Mouse (Mus musculus) liver, adult 2 months (tissue): ENCODE data around the gene Rnf157. TPM values are rescaled to one million over a fixed set of nuclear protein-coding genes. Genes with fewer than 3 reads are reported as not detected.
A peak's percentile ranks its signal among the peaks of the same experiment; 100 is the strongest.

Source experiments
- DNase-seq: peaks from one replicate; pipeline ENCODE4 v3.0.0-alpha.2; 2011; ENCODE audit warnings: low read depth, low spot score; ENCODE audit errors: extremely low read depth
- H3K27ac ChIP-seq: fragments of 200-500 bp; replicated peaks from 2 replicates; pipeline ENCODE4 v1.5.1; 2012; ENCODE audit warnings: low read depth, mild to moderate bottlenecking, control low read depth, inconsistent platforms, low read length; ENCODE audit not compliant: insufficient read depth
- H3K27me3 ChIP-seq: fragments of 200-500 bp; 2 replicates; pipeline ENCODE4 v1.6.1; 2012; ENCODE audit warnings: mild to moderate bottlenecking, moderate library complexity, low read length, inconsistent platforms; ENCODE audit not compliant: control insufficient read depth, insufficient read depth
- H3K36me3 ChIP-seq: fragments of 200-500 bp; 2 replicates; pipeline ENCODE4 v1.6.1; 2012; ENCODE audit warnings: low read length, inconsistent platforms; ENCODE audit not compliant: control insufficient read depth, insufficient read depth
- H3K4me1 ChIP-seq: fragments of 200-500 bp; 2 replicates; pipeline ENCODE4 v1.6.1; 2011; ENCODE audit warnings: low read length; ENCODE audit not compliant: control insufficient read depth, insufficient read depth
- H3K4me3 ChIP-seq: fragments of 200-500 bp; 2 replicates; pipeline ENCODE4 v1.5.1; 2011; ENCODE audit warnings: low read depth, mild to moderate bottlenecking, control low read depth, low read length, moderate library complexity; ENCODE audit not compliant: insufficient read depth
- H3K79me2 ChIP-seq: fragments of 200-500 bp; 2 replicates; pipeline ENCODE4 v1.6.1; 2012; ENCODE audit warnings: inconsistent platforms, mild to moderate bottlenecking, low read length, moderate library complexity; ENCODE audit not compliant: control insufficient read depth, insufficient read depth
- H3K9ac ChIP-seq: fragments of 200-500 bp; 2 replicates; pipeline ENCODE4 v1.6.1; 2012; ENCODE audit warnings: low read depth, mild to moderate bottlenecking, control low read depth, inconsistent platforms, low read length
- CTCF ChIP-seq: fragments of 200-500 bp; IDR thresholded peaks from 2 replicates; pipeline ENCODE4 v1.5.1; 2011; ENCODE audit warnings: low read depth, low read length, control low read depth
- POLR2A ChIP-seq: fragments of 200-500 bp; IDR thresholded peaks from 2 replicates; pipeline ENCODE4 v1.6.1; 2011; ENCODE audit warnings: low read length, control low read depth; ENCODE audit not compliant: insufficient read depth; ENCODE audit errors: extremely low read depth
- WGBS: fragments of 180-500 bp; shearing (Covaris S2); methylation state at CpG from one replicate; pipeline ENCODE4 v1.1.7; 2018; 5-methylcytosine and 5-hydroxymethylcytosine counted together
- polyA plus RNA-seq: library from polyadenylated mRNA; depleted of rRNA; stranded (reverse); fragments of >200 nt; gene quantifications from 2 replicates; pipeline ENCODE4 v1.2.3, GENCODE M21; 2012
- total RNA-seq: library from RNA; depleted of rRNA; stranded (reverse); fragments of >200 nt; gene quantifications from 2 replicates; pipeline ENCODE4 v1.2.3, GENCODE M21; 2014

Rnf157 gene
- total and polyA plus RNA-seq, 2 experiments = 0.87 to 1.0 TPM

DNA sequence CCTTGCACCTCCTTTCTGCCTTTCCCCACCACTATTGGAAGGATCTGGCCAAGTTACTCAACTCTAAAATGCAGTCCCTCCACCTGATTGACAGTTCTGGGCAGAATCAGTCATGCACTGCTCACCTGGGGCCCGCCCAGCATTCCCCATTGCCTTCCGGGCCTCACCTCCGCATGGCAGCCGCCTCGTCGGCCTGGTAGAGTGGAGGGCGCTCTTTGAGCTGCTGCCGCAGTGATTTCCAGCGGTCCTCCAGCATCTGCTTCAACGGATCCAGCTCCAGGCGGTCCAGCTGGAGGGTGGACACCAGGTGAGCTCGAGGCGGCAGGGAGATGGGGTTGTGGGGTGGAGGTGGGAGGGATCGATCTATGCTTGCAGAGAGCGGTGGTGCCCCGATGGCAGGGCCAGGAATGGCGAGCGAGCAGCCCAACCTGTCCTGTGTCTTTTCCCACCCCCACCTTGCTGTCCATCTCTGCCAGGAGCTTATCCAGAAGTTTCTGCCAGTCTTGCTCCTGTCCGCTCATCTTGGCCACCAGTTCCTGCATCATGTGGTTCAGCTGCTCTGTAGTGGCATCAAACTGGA is 33.6 kb upstream of the Rnf157 start:
- H3K9ac ChIP-seq = no peak overlapping the region
- WGBS = 17% methylated on average over 19 of the region's 19 CpGs
- H3K4me3 ChIP-seq = no peak overlapping the region

DNA sequence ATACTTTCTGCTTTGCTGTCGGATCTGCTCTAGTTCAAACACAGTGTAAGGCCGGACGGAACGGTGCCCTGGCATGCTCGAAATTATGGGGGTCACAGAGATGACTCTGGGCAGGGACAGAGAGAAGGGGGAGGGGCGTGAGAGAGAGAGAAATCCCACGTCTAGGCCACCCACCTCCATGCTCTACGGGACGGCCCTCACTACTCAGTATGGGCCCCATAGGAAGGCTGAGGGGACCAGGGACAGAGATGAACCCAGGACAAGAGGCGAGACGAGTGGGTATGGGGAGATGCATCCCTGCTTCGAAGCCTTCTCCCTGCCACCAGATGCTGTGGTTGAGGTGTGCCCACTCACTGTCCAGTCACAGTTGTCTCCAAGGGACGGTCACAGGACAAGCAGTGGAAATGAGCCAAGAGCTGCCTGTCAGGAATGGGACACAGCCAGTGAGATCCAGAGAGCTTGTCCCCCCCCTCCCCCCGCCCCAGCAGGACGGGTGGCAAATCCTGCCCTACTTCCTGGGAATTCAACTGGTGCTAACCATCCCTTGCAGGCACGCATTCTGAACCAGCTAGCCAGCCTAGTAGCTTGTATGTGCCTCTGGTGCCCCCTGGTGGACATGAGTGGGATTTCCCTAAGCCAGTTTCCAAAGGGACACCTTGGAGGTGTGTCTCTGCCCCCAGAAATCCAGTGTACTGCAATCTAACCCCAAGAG is 32.9 kb upstream of the Rnf157 start:
- H3K9ac ChIP-seq = no peak overlapping the region
- WGBS = 43% methylated on average over 16 of the region's 16 CpGs

More for the DNA sequence above, 33.6 kb upstream of the Rnf157 start:
- Histone ChIP-seq H3K4me1 (peaks cover 3% of the 10 kb centered on the region; the same call in 1 of the 2 replicates), H3K27ac (no peak overlapping the region), H3K36me3 (no peaks in the 10 kb centered on the region), H3K27me3 (no peaks in the 10 kb centered on the region; the same call in none of the 2 replicates), H3K79me2 (no peaks in the 10 kb centered on the region)
- no peak for DNase-seq
- no peak for TF ChIP-seq CTCF
- no peak for TF ChIP-seq POLR2A

DNA sequence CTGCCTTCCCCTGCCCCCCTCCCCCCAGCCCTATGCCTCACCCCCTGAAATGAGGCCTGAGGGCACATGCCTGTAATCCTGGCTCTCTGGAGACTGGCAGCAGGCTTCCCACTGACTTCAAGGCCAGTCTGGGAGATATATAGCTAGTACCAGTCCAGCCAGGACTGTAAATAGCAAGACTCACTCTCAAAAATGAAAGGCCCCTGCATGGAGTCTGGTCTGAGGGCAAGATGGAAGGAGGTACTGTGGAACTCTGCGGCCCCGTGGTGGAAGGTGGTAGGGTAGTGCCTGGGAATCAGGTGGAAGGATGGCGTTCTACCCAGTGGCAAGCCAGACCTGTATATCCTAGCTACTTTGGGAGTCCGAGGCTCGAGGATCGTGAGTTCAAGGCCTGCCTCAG is 31.1 kb upstream of the Rnf157 start:
- H3K79me2 ChIP-seq = no peaks in the 10 kb centered on the region
- no peak for DNase-seq
- peaks cover 3% of the 10 kb centered on the region; the same call in 1 of the 2 replicates for H3K4me1 ChIP-seq
- no peak overlapping the region for H3K9ac ChIP-seq
- no peaks in the 10 kb centered on the region for H3K36me3 ChIP-seq
- H3K27me3 ChIP-seq = no peaks in the 10 kb centered on the region; the same call in none of the 2 replicates
- H3K27ac ChIP-seq = no peak overlapping the region
- H3K4me3 ChIP-seq = no peak overlapping the region
- 94% methylated on average over 6 of the region's 6 CpGs for WGBS
- TF ChIP-seq CTCF (no peak), POLR2A (no peak)

More for the DNA sequence above, 32.9 kb upstream of the Rnf157 start:
- H3K27me3 ChIP-seq = no peaks in the 10 kb centered on the region; the same call in none of the 2 replicates
- no peaks in the 10 kb centered on the region for H3K36me3 ChIP-seq
- no peaks in the 10 kb centered on the region for H3K79me2 ChIP-seq
- peaks cover 3% of the 10 kb centered on the region; the same call in 1 of the 2 replicates for H3K4me1 ChIP-seq
- DNase-seq = peak; percentile 72
- no peak overlapping the region for H3K4me3 ChIP-seq
- peak; percentile 93 for TF ChIP-seq CTCF
- TF ChIP-seq POLR2A = no peak
- no peak overlapping the region for H3K27ac ChIP-seq

DNA sequence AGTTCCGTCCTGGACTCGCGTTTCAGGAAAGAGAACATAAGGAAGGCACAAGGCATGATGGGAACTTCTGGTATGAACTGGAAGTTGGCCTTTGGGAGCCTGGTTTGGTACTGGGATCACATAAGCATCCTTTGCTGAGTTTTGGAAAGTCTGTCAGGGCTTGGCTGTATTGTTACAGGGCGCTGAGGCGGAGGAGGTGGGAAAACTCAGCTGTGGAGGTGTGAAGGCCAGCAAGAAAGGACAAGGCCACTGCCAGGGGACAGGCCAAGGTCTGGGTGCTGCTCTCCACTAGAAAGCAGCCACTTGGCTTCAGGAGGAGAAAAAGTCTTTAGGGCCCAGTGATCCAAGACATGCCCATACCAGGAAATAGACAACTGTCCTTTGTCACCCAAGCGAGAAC is 30.5 kb upstream of the Rnf157 start:
- no peaks in the 10 kb centered on the region for H3K79me2 ChIP-seq
- H3K36me3 ChIP-seq = no peaks in the 10 kb centered on the region
- H3K4me3 ChIP-seq = no peak overlapping the region
- 93% methylated on average over 6 of the region's 6 CpGs for WGBS
- H3K9ac ChIP-seq = no peak overlapping the region
- H3K27ac ChIP-seq = no peak overlapping the region
- H3K4me1 ChIP-seq = peaks cover 3% of the 10 kb centered on the region; the same call in 1 of the 2 replicates
- no peaks in the 10 kb centered on the region; the same call in none of the 2 replicates for H3K27me3 ChIP-seq
- no peak for TF ChIP-seq POLR2A
- TF ChIP-seq CTCF = no peak
- DNase-seq = no peak

DNA sequence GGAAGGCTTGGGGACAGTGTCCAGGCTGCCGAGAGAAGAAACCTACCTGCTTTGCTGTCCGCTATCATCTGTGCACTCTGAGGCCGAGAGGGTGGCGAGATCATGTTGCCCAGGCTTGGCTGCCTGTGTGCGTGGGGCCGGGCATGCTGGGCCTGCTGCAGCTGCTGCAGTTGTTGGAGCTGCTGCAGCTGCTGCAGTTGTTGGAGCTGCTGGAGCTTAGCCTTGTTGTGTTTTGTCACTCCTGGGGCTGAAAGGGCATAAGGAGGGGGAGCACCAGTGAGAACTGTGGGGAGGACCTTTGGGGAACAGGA is 30.0 kb upstream of the Rnf157 start:
- Histone ChIP-seq H3K36me3 (no peaks in the 10 kb centered on the region), H3K4me3 (no peak overlapping the region), H3K27me3 (no peaks in the 10 kb centered on the region; the same call in none of the 2 replicates), H3K27ac (no peak overlapping the region), H3K79me2 (no peaks in the 10 kb centered on the region), H3K4me1 (peaks cover 3% of the 10 kb centered on the region; the same call in 1 of the 2 replicates), H3K9ac (no peak overlapping the region)
- 80% methylated on average over 6 of the region's 6 CpGs for WGBS
- TF ChIP-seq POLR2A = no peak
- TF ChIP-seq CTCF = no peak
- no peak for DNase-seq
